Comparison of ENCODE assay signal across 9 mouse cellular contexts in the genomic region with DNA sequence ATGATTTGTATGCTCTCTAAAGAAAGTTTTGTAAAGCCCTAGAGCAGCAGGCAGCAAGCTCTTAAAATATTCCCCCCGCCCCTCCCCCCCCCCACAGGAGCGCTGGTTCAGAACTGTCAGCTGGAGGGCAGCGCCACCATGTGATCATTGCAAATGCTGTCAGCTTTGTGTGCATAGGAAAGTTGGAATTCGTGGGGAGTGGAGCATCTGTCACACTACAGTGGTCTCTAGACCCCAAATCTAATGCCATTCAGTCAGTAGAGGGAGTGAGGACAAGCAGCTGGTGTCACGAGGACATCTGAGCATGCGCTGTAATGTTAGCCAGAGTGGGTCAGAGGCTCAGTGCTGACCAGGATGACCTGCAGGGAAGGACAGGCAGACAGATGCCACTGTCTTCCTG. TPM values are rescaled to one million over a fixed set of nuclear protein-coding genes. Genes with fewer than 3 reads are reported as not detected.
DNase-seq lines count a peak whose midpoint lies in the region; ATAC-seq lines count a peak whose summit lies in the region.
"Had no signal": no experiment of that assay in that cellular context is flagged by ENCODE, and none has a peak within 500 bp of the region (broad histone marks: within the 10 kb centered on the region; RNA-seq: fewer than 3 reads in every experiment).

No protein-coding gene starts in this region.

- H3K4me3 ChIP-seq in hindbrain, embryonic 12.5 days, result no peak overlapping the region
- H3K4me3 ChIP-seq: heart, embryonic 15.5 days had no signal

- H3K27ac ChIP-seq in hindbrain, embryonic 12.5 days, result no peak overlapping the region
- H3K27ac ChIP-seq: heart, embryonic 15.5 days had no signal

- 0 out of 2 replicates have a peak, but pooled peaks have one; percentile 35 for ATAC-seq in hindbrain, embryonic 12.5 days (ENCODE audit: low FRiP score)
- ATAC-seq in activated CD4-positive, CD25-positive, alpha-beta regulatory T cell, adult 4 months, result no peak

- peaks cover 20% of the 10 kb centered on the region for H3K4me1 ChIP-seq in hindbrain, embryonic 12.5 days

- no peak overlapping the region for H3K9ac ChIP-seq in hindbrain, embryonic 12.5 days
- H3K9ac ChIP-seq: heart, embryonic 15.5 days had no signal

- H3K9me3 ChIP-seq in hindbrain, embryonic 12.5 days (replicated peaks), result no peaks in the 10 kb centered on the region
- H3K9me3 ChIP-seq: heart, embryonic 15.5 days had no signal

- 12% methylated on average over 6 of the region's 6 CpGs for WGBS in hindbrain, embryonic 12.5 days

- no peak overlapping the region for H3K4me2 ChIP-seq in hindbrain, embryonic 12.5 days (replicated peaks)
- H3K4me2 ChIP-seq: heart, embryonic 15.5 days had no signal

- DNase-seq in heart, adult 11 months, result peak; percentile 73
- no peak for DNase-seq in heart, adult 9 months (ENCODE audit: low spot score in 2 of 2)
- DNase-seq in right cerebral cortex, postnatal 14 days, result peak; percentile 49
- no peak for DNase-seq in right cerebral cortex, adult 18-20 months
- DNase-seq in retina, postnatal 1 day, result peak; percentile 69
- no peak for DNase-seq in left cerebral cortex, adult 8-10 months (ENCODE audit: low spot score in 2 of 2)

- H3K27me3 ChIP-seq in hindbrain, embryonic 12.5 days, result no peaks in the 10 kb centered on the region
- H3K27me3 ChIP-seq: heart, embryonic 15.5 days had no signal

- no peaks in the 10 kb centered on the region for H3K36me3 ChIP-seq in hindbrain, embryonic 12.5 days
- H3K36me3 ChIP-seq: heart, embryonic 15.5 days had no signal

RNA-seq across cellular contexts. Expression of a gene that starts 42.9 kb away (rescaled TPM):
- 11.0 and 11.2 TPM in 2 replicates for polyA plus RNA-seq in hindbrain, embryonic 12.5 days (2016; fragmentation: Nextera tagmentation; extraction: Ambion mirVana)
- 10 to 100 TPM; 33.8 to 35.1 TPM for polyA plus RNA-seq in activated CD4-positive, CD25-positive, alpha-beta regulatory T cell, adult 4 months (2017; shearing (Covaris generic))
- 10 to 100 TPM; 19.5 to 21.7 (median 21.2) TPM for total RNA-seq in left cerebral cortex, adult 8-10 months (2022)

RNA-seq across cellular contexts. Expression of a gene that starts 43.0 kb away (rescaled TPM):
- polyA plus RNA-seq in hindbrain, embryonic 12.5 days (2016; fragmentation: Nextera tagmentation; extraction: Ambion mirVana), result 4.4 and 4.6 TPM in 2 replicates
- polyA plus RNA-seq in activated CD4-positive, CD25-positive, alpha-beta regulatory T cell, adult 4 months (2017; shearing (Covaris generic)), result 10 to 100 TPM; 11.9 to 13.1 TPM
- total RNA-seq in left cerebral cortex, adult 8-10 months (2022), result 1 to 10 TPM; 7.2 to 9.9 (median 9.3) TPM

Comparison
In these comparisons a context has a peak if more than half of its experiments do, and no peak if none do; other contexts are left out.
1. DNase-seq: peak in heart, adult 11 months (single experiment), right cerebral cortex, postnatal 14 days (single experiment) and retina, postnatal 1 day (single experiment); none in heart, adult 9 months (0 of 2), right cerebral cortex, adult 18-20 months (single experiment) and left cerebral cortex, adult 8-10 months (0 of 2).